Mouse (Mus musculus) 3T3-L1 (cell line): ENCODE data around the gene Atxn7.
A peak's percentile ranks its signal among the peaks of the same experiment; 100 is the strongest.

Experiments used
- DNase-seq: peaks from one replicate; pipeline ENCODE4 v3.0.0-alpha.2; 2015; ENCODE audit warnings: low read depth, low spot score

The Atxn7 gene

GRCm38 (mm10) chr14:14063382-14063781 lies 102.1 kb downstream of the Atxn7 start:
- no peak for DNase-seq

GRCm38 (mm10) chr14:14064486-14065141 lies 103.4 kb downstream of the Atxn7 start:
- no peak for DNase-seq

GRCm38 (mm10) chr14:14065142-14065498 lies 103.9 kb downstream of the Atxn7 start:
- DNase-seq = no peak

GRCm38 (mm10) chr14:14066241-14066640 lies 105.0 kb downstream of the Atxn7 start:
- DNase-seq = no peak

- DNase-seq = no peak
Measured at GRCm38 (mm10) chr14:14067648-14068472, 106.6 kb downstream of the Atxn7 start.

- DNase-seq = no peak
Measured at GRCm38 (mm10) chr14:14068553-14068952, 107.3 kb downstream of the Atxn7 start.

- no peak for DNase-seq
Measured at GRCm38 (mm10) chr14:14070541-14071315, 109.5 kb downstream of the Atxn7 start.

- no peak for DNase-seq
Measured at GRCm38 (mm10) chr14:14071456-14071855, 110.2 kb downstream of the Atxn7 start.

- DNase-seq = no peak
Measured at GRCm38 (mm10) chr14:14080604-14081194, 119.5 kb downstream of the Atxn7 start.

GRCm38 (mm10) chr14:14083811-14084210 lies 122.6 kb downstream of the Atxn7 start:
- DNase-seq = no peak

GRCm38 (mm10) chr14:14086711-14087263 lies 125.5 kb downstream of the Atxn7 start:
- DNase-seq = no peak

- DNase-seq = peak; percentile 3
Measured at GRCm38 (mm10) chr14:14087348-14087747, 126.1 kb downstream of the Atxn7 start.

GRCm38 (mm10) chr14:14088016-14088791 lies 127.0 kb downstream of the Atxn7 start:
- no peak for DNase-seq

- DNase-seq = no peak
Measured at GRCm38 (mm10) chr14:14090571-14090970, 129.3 kb downstream of the Atxn7 start.

- peak; percentile 92 for DNase-seq
Measured at GRCm38 (mm10) chr14:14098330-14098980, 137.2 kb downstream of the Atxn7 start.

- DNase-seq = no peak
Measured at GRCm38 (mm10) chr14:14100773-14101280, 139.6 kb downstream of the Atxn7 start.

- DNase-seq = no peak
Measured at GRCm38 (mm10) chr14:14101296-14101695, 140.1 kb downstream of the Atxn7 start.

- DNase-seq = no peak
Measured at GRCm38 (mm10) chr14:14104213-14104929, 143.1 kb downstream of the Atxn7 start.

- DNase-seq = no peak
Measured at GRCm38 (mm10) chr14:14104930-14105318, 143.7 kb downstream of the Atxn7 start.
